8 mouse cellular contexts compared by ENCODE assay signal in genomic region chr12:111760306-111760908, GRCm38 (mm10). TPM values are rescaled to one million over a fixed set of nuclear protein-coding genes. Genes with fewer than 3 reads are reported as not detected.
DNase-seq lines count a peak whose midpoint lies in the region; ATAC-seq and TF ChIP-seq lines count a peak whose summit lies in the region.

No protein-coding gene starts in this region.

- H3K4me3 ChIP-seq in lung, embryonic 15.5 days, result peak overlapping the region; percentile 78
- H3K4me3 ChIP-seq in forebrain, embryonic 13.5 days, result peak overlapping the region; percentile 94
- peak overlapping the region; percentile 90 for H3K4me3 ChIP-seq in limb, embryonic 14.5 days (replicated peaks; ENCODE audit: low read length)
- peak overlapping the region; percentile 91 for H3K4me3 ChIP-seq in stomach, embryonic 14.5 days (ENCODE audit: low read depth, low read length)

- peak; percentile 13; the same call in 1 of the 2 replicates for ATAC-seq in lung, embryonic 15.5 days (ENCODE audit: borderline replicate concordance, extremely low read depth, low FRiP score, low TSS enrichment)
- no peak for ATAC-seq in forebrain, embryonic 13.5 days
- ATAC-seq in limb, embryonic 14.5 days (ENCODE audit: low FRiP score, low read depth), result no peak
- no peak for ATAC-seq in stomach, embryonic 14.5 days (ENCODE audit: insufficient number of reproducible peaks, insufficient read depth, low FRiP score, low read depth)

- H3K9me3 ChIP-seq in lung, embryonic 15.5 days, result no peaks in the 10 kb centered on the region
- H3K9me3 ChIP-seq in forebrain, embryonic 13.5 days (replicated peaks), result no peaks in the 10 kb centered on the region
- H3K9me3 ChIP-seq in limb, embryonic 14.5 days (ENCODE audit: control insufficient read depth, low read length), result no peaks in the 10 kb centered on the region
- no peaks in the 10 kb centered on the region for H3K9me3 ChIP-seq in stomach, embryonic 14.5 days (ENCODE audit: control insufficient read depth, low read depth, low read length)

- 42% methylated on average over 7 of the region's 7 CpGs for WGBS in lung, embryonic 15.5 days
- 70% methylated on average over 7 of the region's 7 CpGs for WGBS in forebrain, embryonic 13.5 days
- 61% methylated on average over 7 of the region's 7 CpGs for WGBS in limb, embryonic 14.5 days
- WGBS in stomach, embryonic 14.5 days, result 57% methylated on average over 7 of the region's 7 CpGs

- H3K27ac ChIP-seq in lung, embryonic 15.5 days, result no peak overlapping the region; the same call in 1 of the 2 replicates
- no peak overlapping the region for H3K27ac ChIP-seq in forebrain, embryonic 13.5 days
- no peak overlapping the region for H3K27ac ChIP-seq in limb, embryonic 14.5 days (replicated peaks; ENCODE audit: low read depth, low read length)
- H3K27ac ChIP-seq in stomach, embryonic 14.5 days (ENCODE audit: low read length), result no peak overlapping the region; the same call in 1 of the 2 replicates

- H3K9ac ChIP-seq in lung, embryonic 15.5 days, result no peak overlapping the region; the same call in 1 of the 2 replicates
- H3K9ac ChIP-seq in forebrain, embryonic 13.5 days, result peak overlapping the region; percentile 99; the same call in 1 of the 2 replicates
- H3K9ac ChIP-seq in limb, embryonic 14.5 days (ENCODE audit: low read depth, low read length, severe bottlenecking), result no peak overlapping the region
- H3K9ac ChIP-seq in stomach, embryonic 14.5 days (replicated peaks; ENCODE audit: low read depth, low read length), result no peak overlapping the region; the same call in 1 of the 2 replicates

- H3K4me2 ChIP-seq in lung, embryonic 15.5 days, result peak overlapping the region; percentile 97
- peak overlapping the region; percentile 97 for H3K4me2 ChIP-seq in forebrain, embryonic 13.5 days
- peak overlapping the region; percentile 99 for H3K4me2 ChIP-seq in limb, embryonic 14.5 days (replicated peaks; ENCODE audit: low read depth, low read length, severe bottlenecking)
- peak overlapping the region; percentile 98 for H3K4me2 ChIP-seq in stomach, embryonic 14.5 days (replicated peaks; ENCODE audit: low read depth, low read length)

- H3K36me3 ChIP-seq in lung, embryonic 15.5 days, result peaks cover 11% of the 10 kb centered on the region; the same call in 1 of the 2 replicates
- peaks cover 12% of the 10 kb centered on the region for H3K36me3 ChIP-seq in forebrain, embryonic 13.5 days (ENCODE audit: poor library complexity, severe bottlenecking)
- H3K36me3 ChIP-seq in limb, embryonic 14.5 days (ENCODE audit: control insufficient read depth, insufficient read depth, low read length), result peaks cover 7% of the 10 kb centered on the region
- H3K36me3 ChIP-seq in stomach, embryonic 14.5 days (ENCODE audit: control insufficient read depth, insufficient read depth, low read length), result no peaks in the 10 kb centered on the region; the same call in 1 of the 2 replicates

- DNase-seq in lung, postnatal 14 days, result no peak
- no peak for DNase-seq in limb, embryonic 14.5 days (ENCODE audit: low spot score)
- DNase-seq in gastrocnemius, postnatal 4 days (ENCODE audit: low spot score in 2 of 2), result no peak
- DNase-seq in spleen, adult 18-20 months, result no peak
- no peak for DNase-seq in left cerebral cortex, adult 11 months (ENCODE audit: low spot score)

- TF ChIP-seq POLR2A in limb, embryonic 14.5 days (IDR thresholded peaks at IDR 0.05; ENCODE audit: borderline replicate concordance, extremely low read depth, insufficient read depth, insufficient read length), result no peak

- peaks cover 35% of the 10 kb centered on the region for H3K4me1 ChIP-seq in lung, embryonic 15.5 days
- H3K4me1 ChIP-seq in forebrain, embryonic 13.5 days, result peaks cover 45% of the 10 kb centered on the region
- H3K4me1 ChIP-seq in limb, embryonic 14.5 days (ENCODE audit: control insufficient read depth, insufficient read depth, low read length), result peaks cover 11% of the 10 kb centered on the region; the same call in 1 of the 2 replicates
- peaks cover 22% of the 10 kb centered on the region for H3K4me1 ChIP-seq in stomach, embryonic 14.5 days (ENCODE audit: control insufficient read depth, insufficient read depth, low read length)

- H3K27me3 ChIP-seq in lung, embryonic 15.5 days, result no peaks in the 10 kb centered on the region
- H3K27me3 ChIP-seq in forebrain, embryonic 13.5 days, result no peaks in the 10 kb centered on the region
- no peaks in the 10 kb centered on the region for H3K27me3 ChIP-seq in limb, embryonic 14.5 days (ENCODE audit: control insufficient read depth, insufficient read depth, low read length)
- no peaks in the 10 kb centered on the region for H3K27me3 ChIP-seq in stomach, embryonic 14.5 days (ENCODE audit: control insufficient read depth, insufficient read depth, low read length)

RNA-seq across cellular contexts. Expression of gene Klc1, which starts 1.8 kb away (rescaled TPM):
- 89.8 and 95.9 TPM in 2 replicates for polyA plus RNA-seq in lung, embryonic 15.5 days (2015; fragmentation: Nextera tagmentation; extraction: Ambion mirVana)
- 319 and 339 TPM in 2 replicates for polyA plus RNA-seq in forebrain, embryonic 13.5 days (2015; fragmentation: Nextera tagmentation; extraction: Ambion mirVana)
- polyA plus RNA-seq in limb, embryonic 14.5 days (2012; rRNA removed), result 121 and 137 TPM in 2 replicates
- 104 and 110 TPM in 2 replicates for polyA plus RNA-seq in limb, embryonic 14.5 days (2014; fragmentation: Nextera tagmentation; extraction: Ambion mirVana)
- polyA plus RNA-seq in stomach, embryonic 14.5 days (2014; fragmentation: Nextera tagmentation; extraction: Ambion mirVana), result 111 and 120 TPM in 2 replicates
- 100 to 1,000 TPM; 117 to 120 TPM for total RNA-seq in gastrocnemius, postnatal 4 days (2021)

RNA-seq across cellular contexts. Expression of gene Apopt1, which starts 47.3 kb away (rescaled TPM):
- polyA plus RNA-seq in lung, embryonic 15.5 days (2015; fragmentation: Nextera tagmentation; extraction: Ambion mirVana), result 43.7 and 47.9 TPM in 2 replicates
- 52.6 and 56.2 TPM in 2 replicates for polyA plus RNA-seq in forebrain, embryonic 13.5 days (2015; fragmentation: Nextera tagmentation; extraction: Ambion mirVana)
- polyA plus RNA-seq in limb, embryonic 14.5 days (2012; rRNA removed), result 32.7 and 39.7 TPM in 2 replicates
- polyA plus RNA-seq in limb, embryonic 14.5 days (2014; fragmentation: Nextera tagmentation; extraction: Ambion mirVana), result 50.7 and 52.3 TPM in 2 replicates
- 56.1 and 60.8 TPM in 2 replicates for polyA plus RNA-seq in stomach, embryonic 14.5 days (2014; fragmentation: Nextera tagmentation; extraction: Ambion mirVana)
- total RNA-seq in gastrocnemius, postnatal 4 days (2021), result 10 to 100 TPM; 36.1 to 40.1 TPM

RNA-seq across cellular contexts. Expression of gene Bag5, which starts 47.4 kb away (rescaled TPM):
- 49.4 and 52.2 TPM in 2 replicates for polyA plus RNA-seq in lung, embryonic 15.5 days (2015; fragmentation: Nextera tagmentation; extraction: Ambion mirVana)
- 62.1 and 62.8 TPM in 2 replicates for polyA plus RNA-seq in forebrain, embryonic 13.5 days (2015; fragmentation: Nextera tagmentation; extraction: Ambion mirVana)
- polyA plus RNA-seq in limb, embryonic 14.5 days (2012; rRNA removed), result 26.5 and 37.2 TPM in 2 replicates
- 61.2 and 63.7 TPM in 2 replicates for polyA plus RNA-seq in limb, embryonic 14.5 days (2014; fragmentation: Nextera tagmentation; extraction: Ambion mirVana)
- 49.8 and 58.0 TPM in 2 replicates for polyA plus RNA-seq in stomach, embryonic 14.5 days (2014; fragmentation: Nextera tagmentation; extraction: Ambion mirVana)
- total RNA-seq in gastrocnemius, postnatal 4 days (2021), result 10 to 100 TPM; 27.5 to 32.1 TPM

RNA-seq across cellular contexts. Expression of gene Xrcc3, which starts 53.3 kb away (rescaled TPM):
- polyA plus RNA-seq in lung, embryonic 15.5 days (2015; fragmentation: Nextera tagmentation; extraction: Ambion mirVana), result 7.9 and 8.7 TPM in 2 replicates
- polyA plus RNA-seq in forebrain, embryonic 13.5 days (2015; fragmentation: Nextera tagmentation; extraction: Ambion mirVana), result 5.5 and 6.6 TPM in 2 replicates
- 26.3 and 32.9 TPM in 2 replicates for polyA plus RNA-seq in limb, embryonic 14.5 days (2012; rRNA removed)
- polyA plus RNA-seq in limb, embryonic 14.5 days (2014; fragmentation: Nextera tagmentation; extraction: Ambion mirVana), result 10.1 and 12.4 TPM in 2 replicates
- 13.7 and 15.4 TPM in 2 replicates for polyA plus RNA-seq in stomach, embryonic 14.5 days (2014; fragmentation: Nextera tagmentation; extraction: Ambion mirVana)
- total RNA-seq in gastrocnemius, postnatal 4 days (2021), result 1 to 10 TPM; 5.4 to 5.5 TPM

RNA-seq across cellular contexts. Expression of gene Zfyve21, which starts 53.6 kb away (rescaled TPM):
- polyA plus RNA-seq in lung, embryonic 15.5 days (2015; fragmentation: Nextera tagmentation; extraction: Ambion mirVana), result 108 and 113 TPM in 2 replicates
- polyA plus RNA-seq in forebrain, embryonic 13.5 days (2015; fragmentation: Nextera tagmentation; extraction: Ambion mirVana), result 42.4 and 45.6 TPM in 2 replicates
- polyA plus RNA-seq in limb, embryonic 14.5 days (2012; rRNA removed), result 102 and 114 TPM in 2 replicates
- polyA plus RNA-seq in limb, embryonic 14.5 days (2014; fragmentation: Nextera tagmentation; extraction: Ambion mirVana), result 110 and 119 TPM in 2 replicates
- 129 and 135 TPM in 2 replicates for polyA plus RNA-seq in stomach, embryonic 14.5 days (2014; fragmentation: Nextera tagmentation; extraction: Ambion mirVana)
- total RNA-seq in gastrocnemius, postnatal 4 days (2021), result 10 to 100 TPM; 35.8 TPM
